Mouse (Mus musculus) lung, postnatal 36 days (tissue): ENCODE measurements around the gene Apeh.
A peak's percentile ranks its signal among the peaks of the same experiment; 100 is the strongest.
"Not testable (repeated sequence)": the region's sequence is repeated elsewhere in the genome, so short reads cannot be mapped to it uniquely, and the experiment has no call there.

Experiments used
- DNase-seq: peaks from one replicate; pipeline ENCODE4 v3.0.0; 2022; ENCODE audit warnings: mixed read lengths

Gene Apeh

GRCm38 (mm10) chr9:108094184-108094941 lies at the start of gene Apeh:
Gene Apeh (minus strand): TSS chr9:108094606.
- peak; percentile 97 for DNase-seq

- DNase-seq, result no peak
Observed at GRCm38 (mm10) chr9:108143470-108143869, 49.1 kb upstream of the Apeh start.

GRCm38 (mm10) chr9:108141387-108141786 lies 47.0 kb upstream of the Apeh start:
- DNase-seq, result no peak

GRCm38 (mm10) chr9:108139963-108140695 lies 45.7 kb upstream of the Apeh start:
- no peak for DNase-seq

GRCm38 (mm10) chr9:108139169-108139962 lies 45.0 kb upstream of the Apeh start:
- no peak for DNase-seq

GRCm38 (mm10) chr9:108138118-108138517 lies 43.7 kb upstream of the Apeh start:
- DNase-seq, result no peak

GRCm38 (mm10) chr9:108137523-108137922 lies 43.1 kb upstream of the Apeh start:
- DNase-seq, result no peak

GRCm38 (mm10) chr9:108136930-108137462 lies 42.6 kb upstream of the Apeh start:
- DNase-seq, result no peak

- DNase-seq, result peak; percentile 74
Observed at GRCm38 (mm10) chr9:108136225-108136624, 41.8 kb upstream of the Apeh start.

GRCm38 (mm10) chr9:108135679-108136078 lies 41.3 kb upstream of the Apeh start:
- DNase-seq, result not testable (repeated sequence)

- no peak for DNase-seq
Observed at GRCm38 (mm10) chr9:108133478-108133877, 39.1 kb upstream of the Apeh start.

- DNase-seq, result no peak
Observed at GRCm38 (mm10) chr9:108132373-108132772, 38.0 kb upstream of the Apeh start.

GRCm38 (mm10) chr9:108131502-108131901 lies 37.1 kb upstream of the Apeh start:
- no peak for DNase-seq

- no peak for DNase-seq
Observed at GRCm38 (mm10) chr9:108129042-108129948, 34.9 kb upstream of the Apeh start.

GRCm38 (mm10) chr9:108128248-108128647 lies 33.8 kb upstream of the Apeh start:
- DNase-seq, result no peak

GRCm38 (mm10) chr9:108126436-108127180 lies 32.2 kb upstream of the Apeh start:
- DNase-seq, result no peak

GRCm38 (mm10) chr9:108125731-108126130 lies 31.3 kb upstream of the Apeh start:
- no peak for DNase-seq

GRCm38 (mm10) chr9:108123916-108124315 lies 29.5 kb upstream of the Apeh start:
- DNase-seq, result no peak

- no peak for DNase-seq
Observed at GRCm38 (mm10) chr9:108121170-108121969, 27.0 kb upstream of the Apeh start.

GRCm38 (mm10) chr9:108120671-108121070 lies 26.3 kb upstream of the Apeh start:
- DNase-seq, result peak; percentile 73
